Mouse (Mus musculus): ENCODE data around the gene Eif4e1b.

DNA sequence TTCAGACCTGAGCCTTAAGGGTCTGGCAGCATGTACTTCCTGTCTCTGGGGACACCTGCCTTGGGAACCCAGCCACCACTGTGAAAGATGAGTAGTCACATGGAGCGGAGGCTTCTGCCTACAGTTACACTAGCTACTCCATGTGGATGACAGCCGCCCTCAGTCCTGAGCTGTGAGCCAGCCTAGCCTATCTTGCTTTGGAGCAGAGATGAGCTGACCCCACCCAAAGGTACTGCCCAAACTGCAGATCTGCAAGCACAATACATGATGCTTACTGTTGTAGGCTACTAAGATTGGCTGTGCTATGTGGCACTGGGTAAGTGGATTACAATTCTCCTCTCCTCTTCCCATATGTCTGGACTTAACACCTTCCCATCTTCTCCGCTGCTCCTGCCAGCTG lies 2.7 kb upstream of the Eif4e1b start:
- no peak for TF ChIP-seq CTCF (IDR thresholded peaks at IDR 0.05; ENCODE audit: borderline replicate concordance, control insufficient read depth, extremely low read depth, insufficient read depth, low read length, poor library complexity)
- TF ChIP-seq POLR2A (IDR thresholded peaks at IDR 0.05; ENCODE audit: control insufficient read depth, extremely low read depth, insufficient read depth, low read length, poor library complexity), result no peak
